Mouse (Mus musculus) brain, embryonic 18.5 days (tissue): Measurements from ENCODE around the gene Bmper.

Source experiments
- DNase-seq: peaks from one replicate; pipeline ENCODE4 v3.0.0-alpha.2; 2012; ENCODE audit warnings: low read depth, low spot score

Bmper gene

DNA sequence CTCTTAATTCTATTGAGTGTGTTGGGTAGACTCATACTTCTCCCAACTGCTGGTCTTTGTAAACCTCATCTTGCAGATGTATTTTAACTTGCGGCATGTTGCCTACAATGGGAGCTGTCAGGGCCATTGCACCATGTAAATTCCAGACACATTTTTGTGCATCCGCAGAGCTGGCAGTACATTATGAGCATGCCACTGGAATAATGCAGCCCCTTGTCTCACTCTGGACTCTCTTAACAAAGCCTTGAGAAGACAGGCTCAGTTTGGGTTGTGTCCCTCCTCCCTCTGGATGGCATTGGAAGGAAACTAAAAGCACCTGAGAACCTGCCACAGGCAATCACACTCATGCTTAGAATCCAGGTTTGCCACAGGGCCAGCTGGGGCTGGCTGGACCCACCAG is 209.8 kb downstream of the Bmper start:
- DNase-seq, result no peak

DNA sequence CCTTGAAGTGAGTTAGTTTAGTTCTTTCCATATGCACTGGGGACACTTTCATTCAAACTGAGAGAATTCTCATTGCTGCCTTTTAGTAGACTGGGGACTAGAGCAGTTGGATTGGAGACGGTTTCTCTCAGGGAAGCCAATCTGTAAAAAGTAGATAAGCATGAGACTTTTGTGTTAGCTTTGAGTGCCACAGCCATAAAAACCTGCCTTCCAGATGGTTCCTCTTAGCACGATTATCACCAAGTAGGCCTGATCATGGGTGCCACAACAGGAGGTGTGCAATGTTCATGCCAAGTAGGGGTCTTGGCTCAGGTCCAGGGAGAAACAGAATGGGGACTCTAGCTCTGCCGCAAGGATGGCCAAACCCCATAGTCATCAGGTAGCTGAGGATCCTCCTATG is 210.4 kb downstream of the Bmper start:
- no peak for DNase-seq

DNA sequence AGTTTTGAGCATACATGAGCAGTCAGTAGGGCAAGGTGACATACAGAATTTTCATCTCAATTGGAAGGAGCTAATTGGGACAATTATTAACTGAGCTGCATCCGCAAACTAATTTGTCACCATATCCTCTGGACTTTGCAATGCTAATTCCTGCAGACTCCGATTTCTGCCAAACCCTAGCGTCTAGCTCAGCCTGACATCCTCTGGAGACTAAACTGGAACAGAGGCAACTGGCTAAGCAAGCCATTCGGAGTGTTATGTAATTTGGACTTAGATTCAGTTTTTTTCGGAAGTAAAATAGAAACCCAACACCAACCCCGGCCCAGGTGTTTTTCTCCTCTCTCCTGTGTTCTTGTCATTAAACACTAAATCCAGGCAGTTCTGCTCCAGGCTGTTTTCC is 213.9 kb downstream of the Bmper start:
- DNase-seq, result no peak

DNA sequence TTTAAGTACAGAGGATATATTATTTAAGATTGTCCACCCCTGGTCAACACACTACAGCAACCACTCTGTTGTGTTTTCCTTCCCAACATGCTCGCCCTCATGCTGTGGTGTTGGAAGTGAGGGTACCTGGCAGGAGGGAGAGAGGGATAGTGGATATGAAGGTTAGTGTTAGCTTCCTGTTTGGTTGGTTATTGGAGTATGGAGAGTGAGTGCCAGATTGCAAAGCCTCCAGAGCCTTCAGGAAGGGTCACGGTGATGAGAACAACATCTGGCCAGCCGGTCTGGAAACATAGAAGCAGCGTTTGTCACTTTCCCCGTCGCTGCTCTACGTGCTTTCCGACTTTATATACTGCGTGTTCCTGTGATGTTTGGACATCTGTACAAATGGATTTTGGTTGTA is 215.8 kb downstream of the Bmper start:
- DNase-seq, result no peak

DNA sequence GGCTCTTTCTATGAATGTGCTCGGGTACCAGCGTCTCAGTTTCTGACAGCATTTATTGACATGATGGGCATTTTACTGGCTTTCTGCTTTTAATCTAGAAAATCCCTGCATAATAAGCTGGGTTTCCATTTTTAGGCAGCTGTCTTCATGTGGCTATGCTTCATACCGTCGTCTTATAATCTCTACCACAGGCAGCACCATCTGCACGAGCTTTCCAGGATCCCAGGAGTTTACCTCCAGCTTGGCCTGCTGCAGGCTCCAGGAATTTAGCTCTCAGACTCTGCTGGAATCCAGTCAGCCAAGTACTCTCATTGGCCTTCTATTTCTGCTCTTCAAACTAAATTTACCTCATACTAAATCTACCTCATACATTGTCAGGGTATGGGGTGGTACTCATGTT is 219.3 kb downstream of the Bmper start:
- DNase-seq, result no peak

DNA sequence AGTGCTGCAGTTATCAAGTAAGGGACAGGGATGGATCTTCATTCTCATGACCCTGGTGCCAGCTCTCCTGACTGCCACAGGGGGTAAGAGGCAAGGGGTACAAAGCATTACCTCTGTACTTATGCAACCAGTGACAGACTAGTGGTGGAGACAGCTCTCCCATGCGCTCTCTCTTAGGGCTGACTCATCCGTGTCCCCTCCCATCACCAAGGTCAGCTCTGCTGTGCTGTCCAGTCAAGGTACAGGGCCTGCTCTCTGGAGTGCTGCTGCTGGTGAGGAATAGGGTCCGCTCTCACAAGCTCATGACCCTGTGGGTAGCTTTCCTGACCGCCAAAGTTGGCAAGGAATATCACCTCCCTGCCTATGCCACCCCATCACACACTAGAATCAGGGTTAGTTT is 222.1 kb downstream of the Bmper start:
- DNase-seq, result no peak

DNA sequence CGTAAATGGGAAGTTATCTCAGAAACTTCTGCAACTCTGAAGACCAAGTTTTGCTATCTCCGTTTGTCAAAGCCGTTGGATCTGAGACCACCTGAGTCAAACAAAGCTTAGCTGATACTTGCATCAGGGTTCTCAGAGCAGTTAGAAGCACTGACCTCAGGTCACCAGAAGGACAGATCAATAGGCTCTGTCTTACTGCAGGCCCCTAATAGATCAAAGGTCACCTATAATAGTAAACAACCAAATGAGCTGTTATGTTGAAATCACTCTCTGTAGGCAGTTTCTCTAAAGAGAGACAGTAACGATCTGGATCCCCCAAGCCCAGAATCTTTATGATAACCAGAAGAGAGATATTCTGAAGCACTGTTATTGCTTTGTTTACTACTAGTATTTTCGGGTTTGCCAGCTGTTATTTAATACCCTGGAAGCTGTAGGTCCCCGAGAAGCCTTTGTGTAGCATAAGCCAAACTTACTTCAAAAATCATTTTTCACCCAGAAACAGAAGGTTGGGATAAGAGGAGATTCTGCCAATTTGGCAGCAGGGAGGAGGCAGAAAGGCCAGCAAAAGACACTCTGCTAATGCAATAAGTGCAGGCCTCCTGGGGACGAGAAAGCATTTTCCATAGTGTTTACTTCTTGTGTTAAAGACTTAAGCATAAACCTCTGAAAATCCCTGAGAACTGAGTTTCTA is 224.5 kb downstream of the Bmper start:
- no peak for DNase-seq

DNA sequence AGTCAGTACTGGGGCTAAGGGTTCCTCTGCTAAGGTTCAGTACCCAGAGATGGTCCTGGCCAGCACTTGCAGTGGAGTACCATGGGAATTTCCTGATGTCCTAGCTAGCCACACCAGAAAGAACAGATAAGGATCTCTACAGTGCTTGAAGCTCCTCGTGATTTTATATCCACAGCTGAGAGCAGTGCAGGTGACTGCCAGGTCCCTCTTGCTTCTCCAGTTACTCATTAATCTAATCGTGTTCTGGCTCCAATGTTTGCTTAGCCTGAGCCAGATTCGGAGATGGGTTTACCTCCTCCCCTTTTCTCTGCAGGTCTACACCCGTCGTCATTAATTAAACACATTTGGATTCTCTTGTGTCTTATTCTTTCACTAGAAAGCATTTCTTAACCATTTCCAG is 230.4 kb downstream of the Bmper start:
- DNase-seq, result no peak

DNA sequence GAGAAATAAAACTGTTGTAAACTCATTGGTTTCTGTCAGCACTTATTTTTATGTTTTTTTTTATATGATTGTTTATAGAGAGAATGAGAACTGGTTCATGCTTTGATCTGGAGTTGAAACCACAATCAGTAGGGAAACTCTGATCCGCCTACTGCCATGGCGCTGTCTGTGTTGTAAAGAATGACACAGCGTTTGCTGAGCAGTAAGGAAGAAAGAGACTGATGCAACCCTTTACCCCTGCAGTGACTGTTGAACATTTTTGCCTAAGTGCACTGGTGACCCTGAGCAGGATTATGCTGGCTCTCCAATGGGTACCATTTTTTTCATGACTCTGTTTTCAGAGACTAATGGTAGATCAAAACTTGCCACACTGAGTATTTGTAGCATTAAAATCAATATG is 234.3 kb downstream of the Bmper start:
- DNase-seq, result no peak

DNA sequence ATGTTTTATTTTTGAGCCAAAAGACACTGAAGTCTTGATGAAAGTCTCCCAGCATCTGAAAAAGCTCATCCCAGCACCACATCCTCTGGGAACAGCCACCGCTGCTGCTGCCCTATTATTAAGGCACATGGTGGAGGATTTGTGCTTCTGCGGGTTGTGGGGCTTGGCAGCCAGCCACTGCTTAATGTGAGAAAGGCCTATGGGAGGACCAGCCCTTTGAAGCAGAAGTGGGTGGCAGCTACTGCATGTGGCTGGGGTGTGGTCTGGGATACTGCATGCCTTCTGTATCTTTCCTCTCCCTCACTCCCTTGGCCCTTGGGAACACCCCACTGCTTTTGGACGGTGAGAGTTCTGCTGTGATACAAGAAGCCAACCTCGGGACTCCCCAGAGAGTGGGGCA is 237.8 kb downstream of the Bmper start:
- no peak for DNase-seq

DNA sequence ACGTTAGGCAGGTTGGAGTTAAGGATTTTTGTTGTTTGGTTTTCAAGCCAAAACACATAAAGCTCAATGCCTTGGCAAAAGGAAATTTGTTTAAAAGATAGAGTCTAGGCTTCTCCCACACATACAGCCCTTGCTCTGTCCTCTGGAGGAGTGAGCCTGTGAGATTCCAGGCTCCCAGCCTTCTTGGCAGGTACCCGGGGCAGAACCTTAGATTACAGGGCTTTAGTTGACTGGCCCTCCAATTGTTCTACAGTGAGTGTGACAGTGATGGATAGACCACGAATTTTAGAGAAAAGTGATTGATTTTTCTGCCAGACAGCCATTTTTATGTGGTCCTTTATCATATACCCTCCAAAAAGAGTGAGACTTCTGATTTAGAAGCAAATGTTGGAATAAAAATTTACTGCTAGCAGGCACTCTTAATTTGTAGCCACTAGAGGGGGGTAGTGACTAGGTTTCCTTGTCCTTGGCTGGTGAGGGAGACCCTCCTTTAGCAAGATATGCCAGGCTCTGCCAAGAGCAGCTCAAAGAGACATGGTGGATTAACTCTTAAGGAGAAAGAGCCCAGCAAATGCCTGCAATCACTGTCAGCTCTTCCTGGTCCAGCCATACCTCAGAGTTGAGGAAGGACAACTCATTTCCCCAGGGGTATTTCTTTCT is 240.2 kb downstream of the Bmper start:
- DNase-seq, result peak; percentile 78

DNA sequence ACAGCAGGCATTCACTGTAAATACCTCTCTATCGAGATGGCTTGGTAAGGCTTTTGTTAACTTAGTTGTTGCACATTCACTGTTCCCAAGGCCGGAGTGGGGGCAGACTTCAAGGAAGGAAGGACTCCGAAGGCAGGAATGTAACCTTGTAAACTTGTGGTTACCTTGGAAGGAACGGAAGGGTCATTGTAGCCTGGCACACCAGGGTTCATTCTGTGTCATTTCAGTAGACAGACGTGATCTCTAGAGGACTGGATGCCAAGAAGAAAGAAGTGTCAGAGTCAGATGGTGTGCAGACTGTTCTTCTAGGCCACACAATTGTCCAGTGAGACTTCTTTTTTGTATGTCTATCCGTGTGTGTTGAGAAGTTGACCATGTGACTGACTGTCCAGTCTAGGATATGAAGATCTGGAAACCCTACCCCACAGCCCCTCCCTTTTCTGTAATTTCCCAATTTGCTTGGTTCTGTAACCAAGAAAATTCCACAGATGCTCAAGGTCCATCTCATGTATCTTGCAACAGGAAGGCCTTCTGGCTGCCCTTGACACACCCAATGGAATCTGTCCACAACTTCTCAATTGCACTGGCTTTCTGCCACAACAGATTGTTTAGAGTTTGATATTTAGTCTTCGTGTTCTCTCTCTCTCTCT is 242.2 kb downstream of the Bmper start:
- no peak for DNase-seq

DNA sequence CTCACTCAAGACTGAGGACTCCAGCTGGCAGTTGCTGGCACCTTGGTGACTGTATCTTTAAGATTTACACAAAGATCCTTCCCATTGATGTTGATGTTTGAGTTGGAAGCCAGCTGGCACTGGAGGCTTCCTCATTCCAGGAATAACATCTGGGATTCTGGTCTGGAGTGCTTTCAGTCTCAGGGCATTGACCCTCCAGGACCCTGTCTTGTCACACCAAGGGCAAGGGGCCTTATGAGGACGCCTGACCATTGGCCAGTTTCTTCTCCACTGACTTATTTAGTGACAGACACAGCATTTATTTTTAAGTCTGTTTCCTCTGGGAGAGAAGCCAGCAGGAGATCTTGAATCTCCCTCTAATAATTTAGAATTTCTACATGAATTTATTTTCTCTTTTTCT is 247.0 kb downstream of the Bmper start:
- DNase-seq, result no peak

DNA sequence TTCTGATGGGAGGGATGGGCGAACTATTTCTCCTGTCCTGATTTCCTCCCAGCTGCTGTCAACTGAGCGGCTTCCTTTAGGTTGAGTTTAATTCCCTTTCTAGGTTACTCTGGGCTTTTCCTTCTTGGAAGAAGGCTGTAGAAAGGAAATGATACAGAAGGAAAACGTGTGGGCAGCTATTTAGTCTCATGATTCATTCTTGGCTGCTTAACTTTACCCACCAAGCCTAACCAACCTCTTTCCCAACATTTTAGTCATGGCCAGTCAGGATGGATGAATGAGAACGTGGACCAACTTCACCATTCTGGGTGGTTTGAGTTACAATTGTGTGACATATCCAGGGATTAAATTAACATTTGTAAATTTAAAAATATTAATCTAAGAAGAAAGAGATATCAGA is 263.0 kb downstream of the Bmper start:
- DNase-seq, result no peak

DNA sequence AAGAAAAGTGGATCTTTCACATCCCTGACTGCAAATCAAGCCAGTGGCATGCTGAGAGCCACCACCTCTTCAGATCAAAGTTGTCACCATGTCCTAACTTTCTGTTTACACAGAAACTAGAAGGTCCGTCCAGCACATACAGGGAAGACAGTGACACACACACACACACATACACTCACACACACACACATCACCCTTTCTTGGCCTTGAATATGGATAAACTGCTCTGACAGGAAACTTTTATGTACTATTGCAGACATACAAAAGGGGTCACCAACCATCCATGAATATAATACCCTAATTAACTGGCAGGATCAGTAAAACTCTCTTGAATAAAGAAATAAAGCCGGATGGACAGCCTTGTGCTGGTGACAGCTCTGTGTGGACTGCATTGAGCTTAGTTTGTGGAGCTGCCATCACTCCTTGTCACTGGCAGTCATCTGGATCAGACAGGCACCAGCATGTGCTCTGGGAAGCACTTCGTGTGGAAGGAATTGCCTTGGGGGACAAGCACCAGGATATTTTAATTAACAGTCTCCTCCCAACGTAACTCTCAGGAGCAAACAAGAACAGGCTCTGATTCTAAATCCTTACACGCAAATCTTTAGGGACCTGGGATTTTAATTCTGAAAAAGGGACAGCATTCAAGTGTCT is 264.0 kb downstream of the Bmper start:
- DNase-seq, result no peak

DNA sequence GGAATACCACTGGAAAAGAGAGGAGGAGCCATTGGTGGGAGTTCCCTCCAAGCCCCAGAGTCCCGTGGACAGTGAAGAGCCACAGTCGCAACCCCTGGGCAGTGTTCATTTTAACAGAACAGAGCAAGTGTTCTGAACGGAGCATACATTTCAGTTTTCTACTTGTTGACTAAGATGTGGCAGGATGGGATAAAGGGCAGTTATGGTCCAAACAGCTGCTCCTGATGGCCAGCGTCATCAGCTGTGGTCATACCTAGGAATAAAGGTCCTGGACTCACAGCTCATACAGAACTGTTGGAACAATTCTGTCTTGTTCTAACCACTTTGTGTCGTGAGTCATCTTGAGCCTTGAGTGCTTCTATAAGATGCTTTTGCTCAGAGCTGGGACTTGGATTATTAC is 265.4 kb downstream of the Bmper start:
- no peak for DNase-seq

DNA sequence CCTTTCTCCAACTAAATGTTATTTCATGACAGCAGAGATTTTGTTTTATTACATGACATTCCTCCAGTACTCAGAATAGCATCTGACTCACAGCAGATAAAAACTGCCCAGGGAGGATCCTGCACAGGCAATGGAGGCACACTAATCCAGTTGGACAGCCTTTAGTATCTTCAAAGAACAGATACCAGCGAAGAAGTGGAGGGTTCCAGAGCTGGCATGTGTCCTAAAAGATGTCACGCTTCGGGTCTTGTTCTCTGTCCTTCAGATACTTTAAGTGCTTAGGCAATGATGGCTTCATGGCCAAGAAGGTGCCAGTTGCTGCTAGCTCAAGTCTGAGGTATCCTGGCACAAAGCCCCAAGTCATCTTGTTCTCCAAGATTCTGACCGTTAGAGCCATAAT is 272.5 kb downstream of the Bmper start:
- DNase-seq, result no peak

DNA sequence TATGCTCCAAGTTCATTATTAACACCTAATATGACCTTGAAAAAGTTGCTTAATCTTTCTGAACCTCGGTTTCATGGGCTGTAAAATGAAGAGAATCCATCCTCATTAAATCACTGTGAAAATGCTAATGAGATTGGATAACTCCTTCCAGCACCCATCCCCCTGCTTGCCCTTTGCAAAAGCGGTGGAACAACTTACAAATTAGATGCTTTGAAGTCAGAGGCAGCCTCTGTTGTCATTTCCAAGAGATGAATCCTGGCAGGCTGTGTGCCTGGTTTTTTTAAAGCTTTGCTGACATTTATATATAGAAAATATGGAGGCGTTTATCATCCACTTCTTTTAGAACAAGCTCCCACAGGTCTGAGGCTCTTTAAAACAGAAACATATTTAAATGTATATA is 274.8 kb downstream of the Bmper start:
- DNase-seq, result peak; percentile 62

DNA sequence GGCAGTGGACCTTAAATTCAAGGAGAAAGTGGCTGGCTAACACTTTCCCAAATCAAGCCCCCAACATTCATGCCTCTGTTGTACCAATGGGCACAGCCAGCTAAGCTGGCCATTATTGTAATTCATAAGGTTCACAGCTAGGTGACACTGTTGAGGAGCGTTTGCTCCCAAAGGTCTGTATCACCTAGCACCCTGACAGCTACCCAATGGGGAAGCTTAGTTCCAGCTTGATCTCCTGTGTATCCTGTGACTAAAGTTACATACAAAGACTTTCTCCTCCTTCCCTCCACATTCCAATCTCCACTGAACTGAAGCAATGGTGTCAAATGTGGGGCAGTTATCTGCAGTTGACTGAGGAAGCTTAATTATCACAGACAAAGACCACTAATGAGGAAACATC is 311.0 kb downstream of the Bmper start:
- no peak for DNase-seq
